8 mouse cellular contexts compared by ENCODE assay signal in the genomic region with DNA sequence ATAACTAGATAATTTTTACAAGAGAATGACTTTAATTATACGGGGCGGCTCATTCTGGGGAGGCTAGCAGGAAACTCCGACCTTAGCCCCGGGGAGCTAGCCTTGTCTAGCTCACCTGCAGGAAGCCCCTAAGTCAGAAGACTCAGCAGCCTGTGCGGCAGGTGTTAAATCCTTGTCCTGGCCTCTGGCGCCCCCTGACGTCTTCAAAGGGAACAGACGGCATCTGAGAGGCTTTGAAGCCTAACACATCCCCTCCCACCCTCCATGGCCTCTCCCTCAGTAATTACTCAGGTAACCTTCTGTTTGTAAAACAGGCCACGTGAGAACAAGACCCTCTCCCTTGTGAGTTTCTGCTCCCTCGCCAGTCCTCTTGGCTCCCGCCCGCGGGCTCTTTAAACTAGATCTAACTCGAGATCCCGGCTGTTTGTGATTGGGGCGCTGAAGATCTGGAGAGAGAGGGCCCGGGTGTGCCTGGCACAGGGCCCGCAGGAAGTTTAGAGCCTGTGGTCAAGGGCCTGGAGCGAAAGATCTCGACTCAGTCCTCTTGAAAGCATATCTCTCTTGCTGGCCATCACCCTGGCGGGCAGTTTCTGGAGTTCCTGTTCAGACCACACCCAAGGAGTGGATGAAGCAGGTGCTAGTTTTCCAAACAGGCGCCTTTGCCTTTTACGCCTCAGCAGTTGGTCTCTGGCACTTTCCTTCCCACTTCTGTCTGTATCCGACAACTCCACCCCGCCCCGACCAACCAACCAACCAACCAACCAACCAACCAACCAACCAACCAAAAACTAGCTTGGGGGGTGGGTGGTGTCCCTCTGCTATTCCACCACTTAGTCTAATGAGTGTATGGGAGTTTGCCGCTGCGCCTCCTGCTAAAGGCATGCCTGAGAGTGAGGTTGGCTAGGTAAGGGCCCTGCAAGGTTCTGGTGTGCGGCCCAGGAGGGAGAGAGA. TPM values are rescaled to one million over a fixed set of nuclear protein-coding genes. Genes with fewer than 3 reads are reported as not detected.
DNase-seq lines count a peak whose midpoint lies in the region; ATAC-seq and TF ChIP-seq lines count a peak whose summit lies in the region.

No protein-coding gene starts in this region.

- TF ChIP-seq EP300 in liver, embryonic 14.5 days (IDR thresholded peaks at IDR 0.05; ENCODE audit: low read depth) = no peak

- DNase-seq in CD8-positive naive resting alpha-beta T cell, adult 2 months (ENCODE audit: low read depth in 2 of 2, low spot score in 2 of 2) = peak; percentile 76 to 80
- peak; percentile 40 for DNase-seq in brain, embryonic 18.5 days (ENCODE audit: low read depth, low spot score)
- peak; percentile 87 for DNase-seq in kidney, postnatal 0 days (ENCODE audit: low spot score)
- DNase-seq in liver, embryonic 14.5 days (ENCODE audit: low read depth in 3 of 3, low spot score in 3 of 3) = peak; percentile 32 to 49 (median 46)
- DNase-seq in neural tube, embryonic 11.5 days (ENCODE audit: low spot score) = peak; percentile 77

- WGBS in heart, embryonic 13.5 days = 6% methylated on average over 29 of the region's 29 CpGs
- 12% methylated on average over 29 of the region's 29 CpGs for WGBS in kidney, postnatal 0 days
- WGBS in liver, embryonic 14.5 days (ENCODE audit: insufficient replicate concordance) = 7% methylated on average over 29 of the region's 29 CpGs
- WGBS in neural tube, embryonic 11.5 days = 16% methylated on average over 29 of the region's 29 CpGs
- 8% methylated on average over 29 of the region's 29 CpGs for WGBS in stomach, embryonic 15.5 days

- peak; percentile 91 for TF ChIP-seq CTCF in kidney, postnatal 0 days (IDR thresholded peaks at IDR 0.05; ENCODE audit: low read depth)
- peak; percentile 91 for TF ChIP-seq CTCF in liver, embryonic 14.5 days (IDR thresholded peaks at IDR 0.05; ENCODE audit: low read depth)

- H3K9ac ChIP-seq in heart, embryonic 13.5 days = peak overlapping the region; percentile 33; the same call in 1 of the 2 replicates
- no peak overlapping the region for H3K9ac ChIP-seq in kidney, postnatal 0 days (ENCODE audit: low read depth, low read length)
- H3K9ac ChIP-seq in liver, embryonic 14.5 days (replicated peaks) = no peak overlapping the region
- H3K9ac ChIP-seq in neural tube, embryonic 11.5 days (ENCODE audit: low read length) = no peak overlapping the region
- H3K9ac ChIP-seq in stomach, embryonic 15.5 days = no peak overlapping the region

- no peak overlapping the region for H3K27ac ChIP-seq in heart, embryonic 13.5 days (replicated peaks)
- H3K27ac ChIP-seq in kidney, postnatal 0 days = no peak overlapping the region
- no peak overlapping the region for H3K27ac ChIP-seq in liver, embryonic 14.5 days
- H3K27ac ChIP-seq in neural tube, embryonic 11.5 days (ENCODE audit: low read depth, low read length) = no peak overlapping the region
- H3K27ac ChIP-seq in stomach, embryonic 15.5 days = no peak overlapping the region

- no peaks in the 10 kb centered on the region for H3K36me3 ChIP-seq in heart, embryonic 13.5 days
- H3K36me3 ChIP-seq in kidney, postnatal 0 days (ENCODE audit: insufficient read depth, low read length) = no peaks in the 10 kb centered on the region
- H3K36me3 ChIP-seq in liver, embryonic 14.5 days (replicated peaks; ENCODE audit: control insufficient read depth, insufficient read depth, low read depth) = no peaks in the 10 kb centered on the region
- H3K36me3 ChIP-seq in neural tube, embryonic 11.5 days (ENCODE audit: control insufficient read depth, insufficient read depth, low read length) = no peaks in the 10 kb centered on the region
- H3K36me3 ChIP-seq in stomach, embryonic 15.5 days = no peaks in the 10 kb centered on the region

- no peaks in the 10 kb centered on the region for H3K9me3 ChIP-seq in heart, embryonic 13.5 days
- no peaks in the 10 kb centered on the region for H3K9me3 ChIP-seq in kidney, postnatal 0 days (replicated peaks; ENCODE audit: low read length)
- H3K9me3 ChIP-seq in liver, embryonic 14.5 days (ENCODE audit: control insufficient read depth, low read length) = no peaks in the 10 kb centered on the region
- no peaks in the 10 kb centered on the region for H3K9me3 ChIP-seq in neural tube, embryonic 11.5 days (ENCODE audit: control insufficient read depth, low read length)
- no peaks in the 10 kb centered on the region for H3K9me3 ChIP-seq in stomach, embryonic 15.5 days

- peak overlapping the region; percentile 66 for H3K4me2 ChIP-seq in heart, embryonic 13.5 days
- H3K4me2 ChIP-seq in kidney, postnatal 0 days (ENCODE audit: low read length) = peak overlapping the region; percentile 45
- H3K4me2 ChIP-seq in liver, embryonic 14.5 days (ENCODE audit: low read depth) = peak overlapping the region; percentile 40
- H3K4me2 ChIP-seq in neural tube, embryonic 11.5 days (ENCODE audit: low read depth) = 0 out of 2 replicates have a peak overlapping the region, but pooled peaks have one; percentile 10
- peak overlapping the region; percentile 56 for H3K4me2 ChIP-seq in stomach, embryonic 15.5 days

- peak overlapping the region; percentile 38 for H3K4me3 ChIP-seq in heart, embryonic 13.5 days
- no peak overlapping the region for H3K4me3 ChIP-seq in kidney, postnatal 0 days (replicated peaks; ENCODE audit: low read depth, low read length)
- H3K4me3 ChIP-seq in liver, embryonic 14.5 days (ENCODE audit: insufficient read depth in 1 of 2, low read depth in 2 of 2, low read length in 2 of 2) = no peak overlapping the region
- H3K4me3 ChIP-seq in neural tube, embryonic 11.5 days (ENCODE audit: low read depth, low read length) = 0 out of 2 replicates have a peak overlapping the region, but pooled peaks have one; percentile 8
- H3K4me3 ChIP-seq in stomach, embryonic 15.5 days (replicated peaks) = peak overlapping the region; percentile 22; the same call in 1 of the 2 replicates

- peaks cover 3% of the 10 kb centered on the region for H3K4me1 ChIP-seq in heart, embryonic 13.5 days
- no peaks in the 10 kb centered on the region for H3K4me1 ChIP-seq in kidney, postnatal 0 days (replicated peaks; ENCODE audit: insufficient read depth, low read length)
- peaks cover 5 to 11% of the 10 kb centered on the region in 2 experiments; a peak in 3 of 4 replicates for H3K4me1 ChIP-seq in liver, embryonic 14.5 days (replicated peaks; ENCODE audit: control insufficient read depth in 2 of 2, insufficient read depth in 2 of 2, low read length in 1 of 2)
- H3K4me1 ChIP-seq in neural tube, embryonic 11.5 days (ENCODE audit: control insufficient read depth, insufficient read depth, low read length) = peaks cover 4% of the 10 kb centered on the region; the same call in 1 of the 2 replicates
- H3K4me1 ChIP-seq in stomach, embryonic 15.5 days = 0 out of 2 replicates have a peak, but pooled peaks cover 9% of the 10 kb centered on the region

- peaks cover 49% of the 10 kb centered on the region for H3K27me3 ChIP-seq in heart, embryonic 13.5 days (replicated peaks)
- no peaks in the 10 kb centered on the region for H3K27me3 ChIP-seq in kidney, postnatal 0 days (ENCODE audit: insufficient read depth, low read length)
- H3K27me3 ChIP-seq in liver, embryonic 14.5 days (ENCODE audit: control insufficient read depth, insufficient read depth, low read length) = peaks cover 18% of the 10 kb centered on the region
- H3K27me3 ChIP-seq in neural tube, embryonic 11.5 days (ENCODE audit: control insufficient read depth, insufficient read depth, low read length) = peaks cover 8% of the 10 kb centered on the region; the same call in 1 of the 2 replicates
- H3K27me3 ChIP-seq in stomach, embryonic 15.5 days (replicated peaks) = peaks cover 22% of the 10 kb centered on the region

- peak; percentile 53; the same call in 1 of the 2 replicates for ATAC-seq in erythroid progenitor cell, adult 5-6 weeks (replicated peaks; ENCODE audit: low FRiP score, poor library complexity, severe bottlenecking)
- ATAC-seq in heart, embryonic 13.5 days (ENCODE audit: extremely low read depth, insufficient number of reproducible peaks, low FRiP score, low TSS enrichment) = no peak
- ATAC-seq in kidney, postnatal 0 days (replicated peaks; ENCODE audit: low FRiP score, low read depth) = peak; percentile 55
- peak; percentile 23; the same call in 1 of the 2 replicates for ATAC-seq in liver, embryonic 14.5 days (ENCODE audit: insufficient read depth)
- peak; percentile 40; the same call in 1 of the 2 replicates for ATAC-seq in neural tube, embryonic 11.5 days (ENCODE audit: insufficient read depth, low FRiP score, low TSS enrichment)
- ATAC-seq in stomach, embryonic 15.5 days (ENCODE audit: insufficient read depth, low FRiP score, low read depth) = peak; percentile 73

RNA-seq across cellular contexts. Expression of gene Gpa33, which starts 24.4 kb away (rescaled TPM):
- not detected in 2 replicates for total RNA-seq in erythroid progenitor cell, adult 5-6 weeks (2015; ENCODE audit: low replicate concordance)
- not detected in 2 replicates for total RNA-seq in erythroid progenitor cell, adult 5-6 weeks (2017; ENCODE audit: low replicate concordance)
- 0.13 TPM in 1 of 2 replicates, not detected in the other for polyA plus RNA-seq in heart, embryonic 13.5 days (2015; fragmentation: Nextera tagmentation; extraction: Ambion mirVana)
- polyA plus RNA-seq in kidney, postnatal 0 days (2015; fragmentation: Nextera tagmentation; extraction: Ambion mirVana) = 0.94 and 1.1 TPM in 2 replicates
- 0.01 and 0.12 TPM in 2 replicates for polyA plus RNA-seq in liver, embryonic 14.5 days (2012; rRNA removed)
- polyA plus RNA-seq in liver, embryonic 14.5 days (2014; fragmentation: Nextera tagmentation; extraction: Ambion mirVana) = not detected in 2 replicates
- 0.14 and 0.21 TPM in 2 replicates for polyA plus RNA-seq in neural tube, embryonic 11.5 days (2014; fragmentation: Nextera tagmentation; extraction: Ambion mirVana)
- 13.4 and 15.1 TPM in 2 replicates for polyA plus RNA-seq in stomach, embryonic 15.5 days (2015; fragmentation: Nextera tagmentation; extraction: Ambion mirVana)

RNA-seq across cellular contexts. Expression of gene Dusp27, which starts 26.7 kb away (rescaled TPM):
- total RNA-seq in erythroid progenitor cell, adult 5-6 weeks (2015; ENCODE audit: low replicate concordance) = not detected in 2 replicates
- not detected in 2 replicates for total RNA-seq in erythroid progenitor cell, adult 5-6 weeks (2017; ENCODE audit: low replicate concordance)
- 45.4 and 48.9 TPM in 2 replicates for polyA plus RNA-seq in heart, embryonic 13.5 days (2015; fragmentation: Nextera tagmentation; extraction: Ambion mirVana)
- polyA plus RNA-seq in kidney, postnatal 0 days (2015; fragmentation: Nextera tagmentation; extraction: Ambion mirVana) = 0.08 and 0.12 TPM in 2 replicates
- polyA plus RNA-seq in liver, embryonic 14.5 days (2012; rRNA removed) = 0.02 and 0.03 TPM in 2 replicates
- 0.08 TPM in 1 of 2 replicates, not detected in the other for polyA plus RNA-seq in liver, embryonic 14.5 days (2014; fragmentation: Nextera tagmentation; extraction: Ambion mirVana)
- polyA plus RNA-seq in neural tube, embryonic 11.5 days (2014; fragmentation: Nextera tagmentation; extraction: Ambion mirVana) = 3.6 and 4.7 TPM in 2 replicates
- polyA plus RNA-seq in stomach, embryonic 15.5 days (2015; fragmentation: Nextera tagmentation; extraction: Ambion mirVana) = 2.9 and 3.2 TPM in 2 replicates

Comparison
In these comparisons a context has a peak if more than half of its experiments do, and no peak if none do; other contexts are left out.
1. H3K4me2 ChIP-seq: peak in every context shown above with its lines; median percentile 66 in heart, embryonic 13.5 days; 56 in stomach, embryonic 15.5 days; 45 in kidney, postnatal 0 days; 40 in liver, embryonic 14.5 days; 10 in neural tube, embryonic 11.5 days.
2. H3K4me3 ChIP-seq: peak in heart, embryonic 13.5 days (single experiment), neural tube, embryonic 11.5 days (single experiment) and stomach, embryonic 15.5 days (single experiment); none in kidney, postnatal 0 days (single experiment) and liver, embryonic 14.5 days (0 of 2).
3. Peak in every context shown above with its lines, with median percentiles within 50 percentile points of each other: DNase-seq.